Mouse (Mus musculus) erythroblast, embryonic 14.5 days (primary cell): ENCODE data around the gene Chka. TPM values are rescaled to one million over a fixed set of nuclear protein-coding genes. Genes with fewer than 3 reads are reported as not detected.

Experiments
- H3K27me3 ChIP-seq: 2 replicates; pipeline ENCODE4 v1.6.1; 2012; ENCODE audit warnings: inconsistent platforms; ENCODE audit not compliant: control insufficient read depth
- H3K36me3 ChIP-seq: 2 replicates; pipeline ENCODE4 v1.6.1; 2012; ENCODE audit warnings: mild to moderate bottlenecking, inconsistent platforms; ENCODE audit not compliant: control insufficient read depth
- H3K4me1 ChIP-seq: 2 replicates; pipeline ENCODE4 v1.6.1; 2012; ENCODE audit warnings: inconsistent platforms; ENCODE audit not compliant: control insufficient read depth
- H3K4me3 ChIP-seq: replicated peaks from 2 replicates; pipeline ENCODE3; 2012; ENCODE audit warnings: moderate library complexity, mild to moderate bottlenecking, inconsistent platforms
- H3K9me3 ChIP-seq: 2 replicates; pipeline ENCODE4 v1.6.1; 2012; ENCODE audit warnings: low read length, inconsistent platforms, mixed read lengths; ENCODE audit not compliant: control insufficient read depth
- GATA1 ChIP-seq: IDR thresholded peaks from 2 replicates; pipeline ENCODE4 v1.6.1; 2012; ENCODE audit warnings: low read length, inconsistent platforms, mixed read lengths
- TAL1 ChIP-seq: IDR thresholded peaks from 3 replicates; pipeline ENCODE4 v1.6.1; 2012; ENCODE audit warnings: low read length, inconsistent platforms, mixed read lengths
- polyA plus RNA-seq: library from polyadenylated mRNA; stranded (reverse); fragments of >175 nt; gene quantifications from 2 replicates; pipeline ENCODE4 v1.2.3, GENCODE M21; 2012

The Chka gene
- polyA plus RNA-seq, 1 experiment = 0.70 TPM

DNA sequence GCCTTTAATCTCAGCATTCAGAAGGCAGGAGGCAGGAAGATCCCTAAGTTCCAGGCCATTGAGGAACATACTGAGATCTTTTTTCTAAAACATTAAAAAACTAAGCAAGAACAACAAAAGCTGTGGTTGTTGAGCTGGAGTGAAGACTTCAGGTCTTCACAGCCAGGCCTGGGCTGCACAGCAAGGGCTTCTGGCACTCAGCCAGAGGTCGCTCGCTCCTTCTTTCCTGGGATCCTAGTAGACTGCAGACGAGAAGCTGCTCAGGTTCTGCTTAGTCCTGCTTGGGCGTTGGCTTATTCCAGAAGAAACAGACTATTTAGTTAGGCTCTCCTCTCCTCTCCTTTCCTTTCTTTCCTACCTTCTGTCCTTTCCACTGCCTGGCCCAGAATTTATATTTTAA lies 20.8 kb downstream of the Chka start:
- Histone ChIP-seq H3K4me1 (no peaks in the 10 kb centered on the region), H3K36me3 (peaks cover 3% of the 10 kb centered on the region; the same call in 1 of the 2 replicates), H3K4me3 (no peak overlapping the region), H3K27me3 (no peaks in the 10 kb centered on the region), H3K9me3 (no peaks in the 10 kb centered on the region)
- TF ChIP-seq TAL1 (no peak), GATA1 (no peak)

DNA sequence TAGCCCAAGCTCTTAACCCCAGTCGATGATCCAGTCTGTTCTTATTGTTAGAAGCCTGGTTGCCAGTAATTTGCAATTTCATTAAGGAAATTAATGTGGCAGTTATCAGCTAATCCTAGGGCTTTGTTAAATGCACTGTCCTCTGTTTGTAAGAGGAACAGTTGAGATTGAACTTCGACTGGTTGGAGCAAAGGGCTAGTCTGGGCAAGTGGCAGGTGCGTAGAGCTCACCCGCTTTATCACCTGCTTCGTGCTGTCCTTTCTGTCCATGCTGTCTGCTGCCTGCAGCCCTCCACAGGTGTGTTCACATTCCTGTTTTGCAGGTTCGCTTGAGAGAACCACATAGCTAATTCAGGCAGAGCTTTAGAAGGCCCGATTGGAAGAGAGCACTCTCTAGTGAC lies 23.5 kb downstream of the Chka start:
- Histone ChIP-seq H3K9me3 (no peaks in the 10 kb centered on the region), H3K36me3 (peaks cover 3% of the 10 kb centered on the region; the same call in 1 of the 2 replicates)

DNA sequence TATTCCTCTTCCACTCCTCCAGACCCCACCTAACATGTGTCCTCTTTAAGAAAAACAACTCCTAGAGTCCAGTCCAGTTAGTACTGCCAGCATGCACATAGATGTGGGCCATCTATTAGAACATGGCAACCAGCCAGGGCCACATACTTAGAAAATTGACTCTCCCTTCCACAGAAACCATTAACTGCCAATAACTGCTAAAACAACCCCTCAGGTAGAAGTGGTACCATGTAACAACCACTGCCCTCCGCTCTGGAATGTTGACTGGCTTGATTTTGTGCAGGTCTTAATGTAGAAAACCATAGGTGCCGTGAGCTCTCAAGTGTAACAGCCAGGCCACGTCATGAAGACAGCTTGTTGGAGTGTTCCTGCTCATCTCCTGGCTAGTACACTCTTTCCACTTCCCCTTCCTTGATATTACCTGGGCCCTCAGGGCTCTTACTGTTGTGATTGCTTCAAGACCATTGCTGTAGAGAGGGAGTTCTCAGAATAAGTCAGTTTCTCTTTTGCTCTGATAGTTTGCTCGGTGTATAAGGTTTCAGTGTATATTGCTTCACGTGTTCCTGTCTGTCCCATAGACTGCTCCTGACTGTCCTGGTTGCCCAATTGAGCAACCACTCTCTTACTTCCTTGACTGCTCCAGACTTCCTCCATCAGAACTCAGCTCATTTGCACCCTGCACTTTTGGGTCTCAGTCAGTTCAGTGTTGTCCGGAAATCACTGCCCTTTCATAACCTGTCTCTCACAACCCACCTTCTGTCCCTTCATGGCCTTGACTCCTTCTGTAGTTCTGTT lies 28.7 kb downstream of the Chka start:
- H3K9me3 ChIP-seq = no peaks in the 10 kb centered on the region
- H3K36me3 ChIP-seq = peaks cover 7% of the 10 kb centered on the region; the same call in 1 of the 2 replicates
- H3K4me1 ChIP-seq = no peaks in the 10 kb centered on the region
- TF ChIP-seq GATA1 = no peak
- TF ChIP-seq TAL1 = no peak
- no peaks in the 10 kb centered on the region for H3K27me3 ChIP-seq
- no peak overlapping the region for H3K4me3 ChIP-seq

More for the DNA sequence above, 23.5 kb downstream of the Chka start:
- H3K4me1 ChIP-seq = no peaks in the 10 kb centered on the region
- TF ChIP-seq TAL1 (no peak), GATA1 (no peak)
- H3K4me3 ChIP-seq = no peak overlapping the region
- H3K27me3 ChIP-seq = no peaks in the 10 kb centered on the region

DNA sequence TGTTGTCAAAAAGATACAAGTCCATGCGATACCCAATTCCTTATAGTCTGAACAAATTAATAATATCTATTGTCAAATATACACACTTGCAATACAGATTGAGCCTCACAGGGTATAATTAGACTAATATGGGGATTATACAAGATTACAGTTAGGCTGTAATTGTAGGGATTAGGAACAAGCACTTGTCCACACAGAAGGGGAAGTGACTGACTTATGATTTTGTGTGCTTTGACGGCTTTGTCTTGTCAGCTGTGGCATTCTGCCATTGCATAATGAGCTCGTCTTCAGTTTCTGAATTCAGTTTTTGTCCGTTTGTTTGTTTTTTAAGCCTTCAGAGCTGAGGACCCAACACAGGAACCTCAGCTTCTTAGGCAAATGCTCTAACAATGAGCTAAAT lies 30.6 kb downstream of the Chka start:
- Histone ChIP-seq H3K36me3 (peaks cover 15% of the 10 kb centered on the region), H3K4me3 (no peak overlapping the region), H3K27me3 (no peaks in the 10 kb centered on the region)

DNA sequence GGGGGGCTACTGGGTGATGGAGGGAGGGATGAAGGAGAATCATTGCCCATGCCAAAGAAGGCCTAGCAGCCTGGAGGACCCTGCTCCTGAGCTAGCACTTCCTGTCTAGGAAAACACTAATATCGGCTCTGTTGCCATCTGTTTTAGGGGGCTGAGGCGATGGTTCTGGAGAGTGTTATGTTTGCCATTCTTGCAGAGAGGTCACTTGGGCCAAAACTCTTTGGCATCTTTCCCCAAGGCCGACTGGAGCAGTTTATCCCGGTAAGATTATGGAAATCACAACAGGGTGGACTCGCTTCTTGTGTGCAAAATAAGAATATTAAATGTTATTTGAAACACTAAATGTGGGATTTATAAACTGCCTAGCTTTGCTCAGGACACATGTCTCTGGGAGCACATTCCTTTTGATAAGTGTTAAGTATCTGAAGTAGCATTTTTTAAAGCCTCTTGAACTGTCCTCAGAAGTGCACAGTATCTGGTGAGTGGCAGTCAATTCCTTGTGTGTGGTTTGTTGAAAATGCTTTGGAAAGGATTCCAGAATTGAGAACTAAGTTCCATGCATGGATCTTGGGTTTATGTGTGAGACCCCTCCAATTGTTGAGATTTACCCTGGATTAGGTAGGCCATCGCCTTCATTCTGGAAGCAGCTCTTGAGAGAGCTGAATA lies 32.9 kb downstream of the Chka start:
- H3K9me3 ChIP-seq = no peaks in the 10 kb centered on the region
- H3K36me3 ChIP-seq = peaks cover 26% of the 10 kb centered on the region
- TF ChIP-seq GATA1 (no peak), TAL1 (no peak)
- no peaks in the 10 kb centered on the region for H3K27me3 ChIP-seq
- no peaks in the 10 kb centered on the region for H3K4me1 ChIP-seq
- H3K4me3 ChIP-seq = no peak overlapping the region

More for the DNA sequence above, 30.6 kb downstream of the Chka start:
- Histone ChIP-seq H3K9me3 (no peaks in the 10 kb centered on the region), H3K4me1 (no peaks in the 10 kb centered on the region)
- TF ChIP-seq TAL1 = no peak
- TF ChIP-seq GATA1 = no peak

DNA sequence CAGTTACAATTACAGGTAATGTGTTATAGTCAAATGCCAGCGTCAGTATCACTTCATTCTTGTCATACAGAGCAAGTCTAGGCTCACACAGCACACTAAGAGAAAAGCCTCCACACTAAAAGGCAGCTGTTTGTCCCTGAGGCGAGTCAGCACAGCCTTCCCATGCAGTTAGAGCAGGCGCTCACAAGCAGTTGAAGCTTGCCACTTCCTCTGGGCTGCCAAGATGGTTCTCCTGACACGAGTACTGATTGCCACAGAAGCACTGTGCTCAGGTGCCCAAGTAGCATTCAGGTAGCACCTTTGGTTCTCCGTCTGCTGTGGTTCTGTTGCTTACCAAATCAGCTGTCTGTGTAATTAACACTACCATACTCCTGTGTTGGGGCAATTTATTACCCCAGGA lies 37.5 kb downstream of the Chka start:
- peaks cover 64% of the 10 kb centered on the region for H3K36me3 ChIP-seq
- H3K4me3 ChIP-seq = no peak overlapping the region
- no peaks in the 10 kb centered on the region for H3K4me1 ChIP-seq
- no peak for TF ChIP-seq GATA1
- no peak for TF ChIP-seq TAL1
- H3K27me3 ChIP-seq = no peaks in the 10 kb centered on the region
- no peaks in the 10 kb centered on the region for H3K9me3 ChIP-seq

DNA sequence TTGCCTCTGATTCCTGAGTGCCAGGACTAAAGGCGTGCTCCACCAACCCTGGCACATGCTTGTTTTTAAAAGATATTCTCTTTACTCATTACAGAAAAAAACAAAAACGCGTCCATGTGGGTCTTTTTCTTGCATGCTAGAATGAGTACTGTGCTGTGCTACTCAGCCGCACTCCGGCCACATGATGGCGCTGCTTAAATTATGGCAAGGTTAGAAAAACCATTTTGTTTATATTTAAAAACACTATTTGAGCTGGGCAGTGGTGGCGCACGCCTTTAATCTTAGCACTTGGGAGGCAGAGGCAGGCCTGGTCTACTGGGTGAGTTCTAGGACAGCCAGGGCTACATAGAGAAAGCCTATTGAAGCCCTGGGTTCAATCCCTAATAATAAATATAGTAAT lies 38.6 kb downstream of the Chka start:
- TF ChIP-seq GATA1 (no peak), TAL1 (no peak)
- Histone ChIP-seq H3K36me3 (peaks cover 69% of the 10 kb centered on the region), H3K4me1 (no peaks in the 10 kb centered on the region), H3K9me3 (no peaks in the 10 kb centered on the region), H3K4me3 (no peak overlapping the region), H3K27me3 (no peaks in the 10 kb centered on the region)

DNA sequence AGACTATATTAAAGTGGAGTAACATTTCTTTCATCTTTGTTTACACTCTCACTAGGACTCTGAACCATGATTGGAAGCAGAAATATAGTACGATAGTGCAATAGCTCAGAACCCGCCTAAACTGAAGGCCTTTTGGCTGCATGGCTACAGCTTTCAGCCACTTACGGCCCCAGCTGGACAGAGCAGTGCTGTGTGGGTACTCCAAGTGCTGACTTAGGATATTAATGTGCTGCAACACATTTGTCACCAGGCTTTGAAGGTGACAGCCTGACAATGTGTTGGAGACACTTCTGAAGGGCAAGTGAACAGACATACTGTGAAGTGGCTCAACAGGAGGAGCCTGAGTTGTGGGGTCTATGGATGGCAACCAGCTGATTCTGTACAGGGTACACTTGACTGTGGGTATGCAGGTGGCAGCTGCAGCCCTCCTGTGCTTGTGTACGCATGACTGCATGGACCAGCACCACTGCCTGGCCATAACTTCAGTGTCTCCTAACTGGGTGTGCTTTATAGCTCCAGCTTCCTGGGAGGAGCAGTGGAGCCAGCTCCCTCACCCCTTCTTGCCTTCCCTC lies 42.1 kb downstream of the Chka start:
- TF ChIP-seq TAL1 = no peak
- no peak for TF ChIP-seq GATA1
- H3K4me3 ChIP-seq = no peak overlapping the region
- peaks cover 81% of the 10 kb centered on the region for H3K36me3 ChIP-seq
- no peaks in the 10 kb centered on the region for H3K27me3 ChIP-seq
- H3K4me1 ChIP-seq = no peaks in the 10 kb centered on the region
- no peaks in the 10 kb centered on the region for H3K9me3 ChIP-seq

DNA sequence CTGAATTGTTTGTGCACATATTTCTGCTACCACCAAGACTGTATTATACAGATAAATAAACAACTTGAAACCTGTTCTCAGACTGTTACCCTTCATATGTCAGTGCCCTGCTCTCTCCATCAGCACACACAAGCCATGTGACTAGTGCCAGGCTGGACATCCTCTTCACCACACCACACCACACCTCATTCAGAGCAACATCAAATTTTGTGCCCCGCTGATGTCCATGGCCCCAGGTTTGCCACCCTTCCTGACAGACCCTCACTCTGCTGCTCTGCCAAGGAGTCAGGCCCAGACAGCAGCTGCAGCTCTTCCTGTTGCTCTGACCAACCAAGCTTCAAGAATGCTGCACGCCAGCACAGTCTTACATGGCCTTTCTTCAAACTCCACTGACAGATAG lies 42.7 kb downstream of the Chka start:
- TF ChIP-seq TAL1 (no peak), GATA1 (no peak)
- peaks cover 79% of the 10 kb centered on the region for H3K36me3 ChIP-seq

More for the DNA sequence above, 42.7 kb downstream of the Chka start:
- no peaks in the 10 kb centered on the region for H3K27me3 ChIP-seq
- no peaks in the 10 kb centered on the region for H3K4me1 ChIP-seq
- no peaks in the 10 kb centered on the region for H3K9me3 ChIP-seq
- no peak overlapping the region for H3K4me3 ChIP-seq
